Mouse (Mus musculus) left cerebral cortex, postnatal 4 days (tissue): ENCODE results near the gene Gm10073. TPM values are rescaled to one million over a fixed set of nuclear protein-coding genes. Genes with fewer than 3 reads are reported as not detected.
"Not testable (repeated sequence)": the region's sequence is repeated elsewhere in the genome, so short reads cannot be mapped to it uniquely, and the experiment has no call there.

Experiments
- DNase-seq: peaks from one replicate; pipeline ENCODE4 v3.0.0-alpha.2; 2022
- intact Hi-C: fragments of 180-260 bp; cut with DNase I; formaldehyde crosslinking; loops from one replicate; pipeline ENCODE4 v1.15.1; 2025
- total RNA-seq, 2 experiments: library from RNA; stranded (reverse); gene quantifications; 2 replicates each; pipeline ENCODE4 v1.2.3; 2021

Gene Gm10073
- total RNA-seq: 100 to 1,000 TPM; 117 to 133 TPM

GRCm38 (mm10) chr8:106573168-106573567 is at the start of gene Gm10073:
Gene Gm10073, minus strand, starts transcription at chr8:106573461.
- DNase-seq, intact Hi-C loops: not testable (repeated sequence)

- intact Hi-C loops: no loop called here
- DNase-seq: no peak
These were observed 49.8 kb upstream of the Gm10073 start for GRCm38 (mm10) chr8:106623016-106623415.

DNA sequence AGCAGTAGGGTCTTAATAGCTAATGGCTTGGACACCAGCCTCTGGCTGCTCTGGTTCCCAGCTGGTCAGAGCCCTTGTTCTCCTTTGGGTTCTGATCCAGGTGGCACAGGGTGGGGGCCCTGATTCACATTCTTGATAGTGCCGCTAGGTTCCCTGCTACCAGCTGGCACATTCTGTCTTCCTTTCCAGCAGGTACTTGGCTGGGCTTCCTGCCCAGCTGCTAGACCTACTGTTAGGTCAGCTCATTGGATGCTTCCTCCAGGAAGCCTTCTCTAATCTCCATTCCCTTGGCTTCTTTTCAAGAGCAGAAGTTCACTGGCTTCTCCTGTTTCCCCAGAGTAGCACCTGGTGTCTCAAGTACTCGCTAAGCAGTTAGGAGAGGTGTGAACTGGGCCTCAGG is 47.2 kb upstream of the Gm10073 start:
- intact Hi-C loops: no loop called here
- peak; percentile 11 for DNase-seq

DNA sequence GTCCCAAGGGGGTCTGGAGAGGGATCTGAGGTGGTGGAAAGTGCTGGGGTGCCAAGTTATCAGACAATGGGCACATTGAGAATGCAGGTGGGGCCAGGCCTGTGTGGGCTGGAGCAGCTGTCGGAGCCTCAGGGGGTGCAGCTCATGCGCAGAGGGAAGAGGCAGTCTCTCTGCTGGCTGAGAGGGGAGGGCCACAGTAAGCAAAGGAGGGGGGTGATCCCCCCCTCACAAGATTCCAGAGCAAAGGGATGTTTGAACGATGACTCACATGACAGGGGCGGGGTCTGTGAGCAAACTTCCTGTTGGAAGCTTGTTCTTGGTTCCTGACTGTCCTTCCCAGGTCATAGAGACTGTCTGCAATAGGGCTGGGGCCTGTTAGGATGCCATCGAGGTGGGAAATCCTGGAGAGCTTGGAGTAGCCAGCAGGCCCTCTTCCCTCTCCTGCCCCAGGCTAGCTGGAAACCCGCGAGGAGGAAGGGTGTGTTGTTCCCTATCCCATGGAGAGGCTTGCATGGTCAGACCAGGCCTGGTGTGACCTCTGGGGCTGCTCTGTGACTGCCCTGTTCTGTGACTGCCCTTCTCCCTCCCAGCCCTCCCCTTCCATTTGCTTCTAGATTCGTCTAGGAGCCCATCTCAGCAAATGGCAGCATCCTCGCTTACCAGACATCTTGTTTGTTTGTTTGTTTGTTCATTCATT is 46.4 kb upstream of the Gm10073 start:
- peak; percentile 40 for DNase-seq
- intact Hi-C loops: no loop called here

DNA sequence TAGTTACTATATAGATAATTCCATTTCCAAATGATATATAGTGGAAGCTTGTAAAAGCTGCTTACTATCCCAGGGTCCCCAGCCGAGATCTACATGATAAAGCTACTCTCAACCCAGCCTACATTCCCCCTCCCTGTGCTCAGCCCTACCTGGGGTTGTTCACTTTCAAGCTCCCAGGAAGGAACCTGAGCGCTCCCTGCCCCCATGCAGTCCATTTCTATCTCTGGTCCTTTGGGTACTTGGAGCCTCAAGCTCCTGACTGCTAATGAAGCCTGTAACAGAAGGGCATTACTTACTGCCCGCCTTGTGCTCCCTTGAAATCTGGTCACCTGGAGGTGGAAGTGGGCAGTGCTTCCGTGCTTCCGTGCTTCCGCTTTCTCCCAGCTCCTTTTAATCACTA is 45.1 kb upstream of the Gm10073 start:
- intact Hi-C loops: no loop called here
- no peak for DNase-seq

DNA sequence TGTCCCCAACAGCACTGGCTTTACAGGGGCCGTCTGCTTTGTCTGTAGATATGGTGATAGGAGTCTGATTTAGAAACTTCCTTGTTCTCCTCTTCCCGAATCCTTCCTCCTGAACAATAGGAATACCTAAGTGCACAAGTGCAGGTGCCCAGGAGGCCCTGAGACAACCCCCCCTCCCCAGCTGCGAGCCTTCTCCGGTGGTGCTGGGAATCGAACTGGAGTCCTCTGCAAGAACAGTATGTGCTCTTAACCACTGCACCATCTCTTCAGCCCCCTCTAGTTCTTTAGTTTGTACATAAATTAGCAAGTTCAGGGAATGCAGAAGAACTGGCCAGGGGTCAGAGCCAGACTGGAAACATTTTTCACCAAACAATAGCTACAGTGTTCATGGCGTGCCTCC is 44.6 kb upstream of the Gm10073 start:
- no peak for DNase-seq
- intact Hi-C loops: no loop called here

DNA sequence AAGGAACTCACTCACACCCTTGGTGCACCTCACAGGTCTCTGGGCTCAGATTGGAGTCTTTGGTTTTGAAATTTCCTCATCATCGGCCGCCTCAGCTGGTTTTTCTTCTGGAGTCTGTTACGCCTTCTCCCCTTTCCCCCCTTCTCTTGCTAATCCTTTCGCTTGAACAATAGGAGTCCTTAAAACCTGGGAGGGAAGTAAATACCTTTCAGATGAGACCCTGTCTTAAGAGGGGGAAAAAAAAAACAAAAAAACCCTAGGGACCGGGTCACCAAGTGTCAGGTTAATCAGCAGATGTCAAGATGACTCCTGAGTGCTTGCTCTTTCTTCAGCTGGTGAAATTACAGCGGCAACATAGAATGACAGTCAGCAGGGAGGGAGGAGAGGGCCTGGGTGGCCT is 43.9 kb upstream of the Gm10073 start:
- intact Hi-C loops: no loop called here
- DNase-seq: no peak

DNA sequence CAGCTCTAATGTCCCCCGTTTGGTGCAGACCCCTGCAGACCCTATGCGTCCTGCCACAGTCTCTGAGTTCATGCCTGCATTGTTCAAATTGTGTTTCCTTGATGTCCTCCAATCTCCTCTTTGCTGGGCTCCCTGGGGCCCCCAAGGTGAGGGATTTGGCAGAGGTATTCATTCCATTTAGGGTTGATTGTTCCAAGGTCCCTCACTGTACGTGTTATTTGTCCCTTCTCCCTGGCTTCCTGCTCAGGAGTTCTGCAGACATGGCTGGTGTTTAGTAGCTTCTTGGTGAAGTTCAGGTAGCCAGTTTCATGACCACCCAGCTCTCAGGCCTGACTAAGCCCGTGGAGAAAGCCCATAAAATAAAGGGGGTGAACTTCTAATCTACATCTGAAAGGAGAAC is 43.4 kb upstream of the Gm10073 start:
- DNase-seq: no peak
- intact Hi-C loops: no loop called here

- DNase-seq: no peak
- intact Hi-C loops: no loop called here
These were observed 42.5 kb upstream of the Gm10073 start for GRCm38 (mm10) chr8:106615661-106616299.

GRCm38 (mm10) chr8:106614704-106615103 is 41.4 kb upstream of the Gm10073 start:
- DNase-seq: no peak
- intact Hi-C loops: no loop called here

DNA sequence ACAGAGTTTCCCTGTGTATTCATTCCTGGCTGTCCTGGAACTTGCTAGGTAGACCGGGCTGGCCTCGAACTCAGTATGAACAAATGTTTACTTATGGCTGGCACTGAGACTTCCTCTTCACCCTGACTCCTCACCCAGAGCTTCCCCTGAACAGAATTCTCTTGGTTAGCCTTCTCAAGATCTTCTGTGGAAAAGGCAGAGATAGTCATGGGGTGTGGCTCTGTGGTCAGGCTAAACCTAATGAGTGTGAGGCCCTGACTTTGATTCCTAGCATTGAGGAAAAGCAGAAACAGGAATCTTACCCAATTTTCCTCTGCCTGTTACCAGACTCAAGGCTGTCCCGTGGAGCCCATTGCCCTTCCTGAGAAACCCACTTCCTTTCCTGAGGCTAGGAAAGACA is 38.8 kb upstream of the Gm10073 start:
- intact Hi-C loops: no loop called here
- no peak for DNase-seq

- DNase-seq: no peak
- intact Hi-C loops: no loop called here
These were observed 37.8 kb upstream of the Gm10073 start for GRCm38 (mm10) chr8:106610958-106611640.

- no peak for DNase-seq
- intact Hi-C loops: no loop called here
These were observed 36.0 kb upstream of the Gm10073 start for GRCm38 (mm10) chr8:106609076-106609903.

- intact Hi-C loops: no loop called here
These were observed 35.2 kb upstream of the Gm10073 start for GRCm38 (mm10) chr8:106608425-106608824.

GRCm38 (mm10) chr8:106607783-106608182 is 34.5 kb upstream of the Gm10073 start:
- DNase-seq, intact Hi-C loops: not testable (repeated sequence)

More at GRCm38 (mm10) chr8:106608425-106608824, 35.2 kb upstream of the Gm10073 start:
- no peak for DNase-seq

DNA sequence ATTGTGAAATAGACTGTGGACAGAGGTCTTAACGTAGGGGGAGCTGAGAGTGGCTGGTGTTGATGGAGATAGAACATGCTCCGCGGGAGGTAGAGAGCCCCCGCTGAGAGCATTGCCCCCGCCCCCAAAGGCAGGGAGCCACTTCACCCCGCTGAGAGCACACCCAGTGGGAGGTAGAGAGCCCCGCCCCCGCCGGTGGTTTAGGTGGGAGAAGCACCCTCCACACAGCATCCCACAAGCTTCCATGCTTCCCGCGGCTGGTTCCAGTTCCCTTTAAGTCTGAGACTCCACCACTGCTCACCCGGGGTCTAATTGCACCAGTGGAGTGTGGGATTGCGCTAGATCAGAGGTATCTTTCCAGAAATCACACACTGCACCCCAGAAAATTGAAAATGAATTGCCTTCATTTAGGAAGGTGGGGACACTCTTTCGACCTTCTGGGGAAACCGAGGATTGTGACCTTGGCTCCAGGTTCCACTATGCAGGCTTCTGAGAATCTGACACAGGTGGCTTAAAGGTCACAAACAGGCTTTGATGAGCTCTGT is 33.4 kb upstream of the Gm10073 start:
- intact Hi-C loops: no loop called here
- no peak for DNase-seq

DNA sequence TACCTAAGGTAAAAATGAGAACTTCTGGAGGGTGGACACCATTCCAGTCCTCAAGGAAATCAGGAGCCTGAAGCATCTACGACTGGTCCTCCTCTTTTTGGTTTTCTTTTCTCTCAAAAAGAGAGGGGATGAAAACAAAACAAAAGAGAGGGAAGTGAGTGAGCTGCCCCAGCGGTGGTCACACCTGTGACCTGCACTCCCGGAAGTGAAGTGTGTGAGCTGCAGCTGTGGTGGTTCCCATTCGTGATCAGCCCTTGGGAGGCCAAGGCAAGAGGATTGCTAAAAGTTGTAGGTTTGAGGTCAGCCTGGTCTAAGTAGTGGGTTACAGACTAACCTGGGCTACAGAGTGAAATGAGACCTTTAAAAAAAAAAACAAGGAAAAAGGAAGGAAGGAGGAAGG is 32.9 kb upstream of the Gm10073 start:
- intact Hi-C loops: no loop called here

GRCm38 (mm10) chr8:106605657-106606056 is 32.4 kb upstream of the Gm10073 start:
- intact Hi-C loops: no loop called here
- DNase-seq: no peak

More for the DNA sequence above, 32.9 kb upstream of the Gm10073 start:
- DNase-seq: no peak

DNA sequence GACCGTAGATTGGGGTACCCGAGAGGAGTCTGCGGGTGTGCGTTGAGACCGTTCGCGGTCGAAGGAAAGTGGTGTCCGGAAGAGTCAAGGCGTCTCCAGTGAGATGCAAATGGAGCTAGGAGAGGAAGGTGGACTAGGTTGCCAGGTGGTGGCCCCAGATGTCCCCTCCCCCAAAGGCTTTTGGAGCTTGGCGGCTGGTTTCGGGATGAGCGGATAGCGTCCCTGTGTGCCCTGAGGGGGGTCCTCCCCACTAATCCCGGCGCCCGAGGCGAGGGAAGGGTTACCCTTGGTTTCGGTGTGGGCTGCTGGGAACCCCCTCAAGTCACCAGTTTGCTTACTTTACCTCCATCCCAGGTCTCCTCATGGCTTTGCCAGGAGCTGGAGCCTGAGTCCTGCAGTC is 30.7 kb upstream of the Gm10073 start:
- DNase-seq: no peak
- intact Hi-C loops: no loop called here

- intact Hi-C loops: no loop called here
- DNase-seq: peak; percentile 18
These were observed 30.0 kb upstream of the Gm10073 start, which contains the start of gene Cdh1 for GRCm38 (mm10) chr8:106603131-106603819. Gene Cdh1, plus strand, starts transcription at chr8:106603351.
